Mouse (Mus musculus): ENCODE data around the gene Sgo1. TPM values are rescaled to one million over a fixed set of nuclear protein-coding genes. Genes with fewer than 3 reads are reported as not detected.

The Sgo1 gene
- polyA plus RNA-seq, 1 experiment, result 0.39 TPM

GRCm38 (mm10) chr17:53688321-53688720, 812 bp downstream of the Sgo1 start:
- H3K36me3 ChIP-seq (ENCODE audit: control insufficient read depth, insufficient read depth, low read length), result peaks cover 4% of the 10 kb centered on the region; the same call in 1 of the 2 replicates
- WGBS, result 5% methylated on average over 1 of the region's 1 CpGs
- no peak for TF ChIP-seq POLR2A (IDR thresholded peaks at IDR 0.05; ENCODE audit: low read depth, low read length)
- TF ChIP-seq CTCF (IDR thresholded peaks at IDR 0.05; ENCODE audit: extremely low read depth, insufficient read length, insufficient replicate concordance, low read depth, low read length), result no peak
- no peaks in the 10 kb centered on the region for H3K4me1 ChIP-seq (ENCODE audit: control insufficient read depth, insufficient read depth, insufficient read length, low read length)
- H3K4me3 ChIP-seq (ENCODE audit: low read depth, low read length), result no peak overlapping the region
- H3K27ac ChIP-seq (ENCODE audit: insufficient read depth, low read depth, low read length), result no peak overlapping the region
- H3K27me3 ChIP-seq (ENCODE audit: control insufficient read depth, insufficient read depth, low read length), result no peaks in the 10 kb centered on the region

GRCm38 (mm10) chr17:53678716-53679115, 10.4 kb downstream of the Sgo1 start:
- Histone ChIP-seq H3K4me1 (ENCODE audit: control insufficient read depth, insufficient read depth, insufficient read length, low read length) (no peaks in the 10 kb centered on the region), H3K4me3 (ENCODE audit: low read depth, low read length) (no peak overlapping the region), H3K27me3 (ENCODE audit: control insufficient read depth, insufficient read depth, low read length) (no peaks in the 10 kb centered on the region), H3K36me3 (ENCODE audit: control insufficient read depth, insufficient read depth, low read length) (peaks cover 6% of the 10 kb centered on the region), H3K27ac (ENCODE audit: insufficient read depth, low read depth, low read length) (no peak overlapping the region)
- 79% methylated on average over 8 of the region's 8 CpGs for WGBS
- TF ChIP-seq POLR2A (IDR thresholded peaks at IDR 0.05; ENCODE audit: low read depth, low read length) (no peak), CTCF (IDR thresholded peaks at IDR 0.05; ENCODE audit: extremely low read depth, insufficient read length, insufficient replicate concordance, low read depth, low read length) (no peak)

GRCm38 (mm10) chr17:53670453-53670852, 18.7 kb downstream of the Sgo1 start:
- TF ChIP-seq CTCF (IDR thresholded peaks at IDR 0.05; ENCODE audit: extremely low read depth, insufficient read length, insufficient replicate concordance, low read depth, low read length) (no peak), POLR2A (IDR thresholded peaks at IDR 0.05; ENCODE audit: low read depth, low read length) (no peak)
- no peaks in the 10 kb centered on the region for H3K27me3 ChIP-seq (ENCODE audit: control insufficient read depth, insufficient read depth, low read length)
- H3K36me3 ChIP-seq (ENCODE audit: control insufficient read depth, insufficient read depth, low read length), result peaks cover 41% of the 10 kb centered on the region
- no peaks in the 10 kb centered on the region for H3K4me1 ChIP-seq (ENCODE audit: control insufficient read depth, insufficient read depth, insufficient read length, low read length)
- H3K27ac ChIP-seq (ENCODE audit: insufficient read depth, low read depth, low read length), result no peak overlapping the region
- 91% methylated on average over 8 of the region's 8 CpGs for WGBS
- no peak overlapping the region for H3K4me3 ChIP-seq (ENCODE audit: low read depth, low read length)

GRCm38 (mm10) chr17:53664703-53665382, 24.3 kb downstream of the Sgo1 start:
- peaks cover 43% of the 10 kb centered on the region for H3K36me3 ChIP-seq (ENCODE audit: control insufficient read depth, insufficient read depth, low read length)
- H3K4me3 ChIP-seq (ENCODE audit: low read depth, low read length), result no peak overlapping the region
- WGBS, result 87% methylated on average over 2 of the region's 2 CpGs
- no peak overlapping the region for H3K27ac ChIP-seq (ENCODE audit: insufficient read depth, low read depth, low read length)
- TF ChIP-seq POLR2A (IDR thresholded peaks at IDR 0.05; ENCODE audit: low read depth, low read length), result no peak
- TF ChIP-seq CTCF (IDR thresholded peaks at IDR 0.05; ENCODE audit: extremely low read depth, insufficient read length, insufficient replicate concordance, low read depth, low read length), result no peak
- H3K27me3 ChIP-seq (ENCODE audit: control insufficient read depth, insufficient read depth, low read length), result no peaks in the 10 kb centered on the region
- no peaks in the 10 kb centered on the region for H3K4me1 ChIP-seq (ENCODE audit: control insufficient read depth, insufficient read depth, insufficient read length, low read length)

GRCm38 (mm10) chr17:53664267-53664666, 24.9 kb downstream of the Sgo1 start:
- Histone ChIP-seq H3K27ac (ENCODE audit: insufficient read depth, low read depth, low read length) (no peak overlapping the region), H3K36me3 (ENCODE audit: control insufficient read depth, insufficient read depth, low read length) (peaks cover 44% of the 10 kb centered on the region), H3K27me3 (ENCODE audit: control insufficient read depth, insufficient read depth, low read length) (no peaks in the 10 kb centered on the region), H3K4me1 (ENCODE audit: control insufficient read depth, insufficient read depth, insufficient read length, low read length) (no peaks in the 10 kb centered on the region), H3K4me3 (ENCODE audit: low read depth, low read length) (no peak overlapping the region)
- 82% methylated on average over 3 of the region's 3 CpGs for WGBS
- TF ChIP-seq CTCF (IDR thresholded peaks at IDR 0.05; ENCODE audit: extremely low read depth, insufficient read length, insufficient replicate concordance, low read depth, low read length) (no peak), POLR2A (IDR thresholded peaks at IDR 0.05; ENCODE audit: low read depth, low read length) (no peak)

- TF ChIP-seq CTCF (IDR thresholded peaks at IDR 0.05; ENCODE audit: extremely low read depth, insufficient read length, insufficient replicate concordance, low read depth, low read length), result no peak
- no peak for TF ChIP-seq POLR2A (IDR thresholded peaks at IDR 0.05; ENCODE audit: low read depth, low read length)
- H3K27me3 ChIP-seq (ENCODE audit: control insufficient read depth, insufficient read depth, low read length), result no peaks in the 10 kb centered on the region
- H3K27ac ChIP-seq (ENCODE audit: insufficient read depth, low read depth, low read length), result no peak overlapping the region
- no peaks in the 10 kb centered on the region for H3K4me1 ChIP-seq (ENCODE audit: control insufficient read depth, insufficient read depth, insufficient read length, low read length)
- no peak overlapping the region for H3K4me3 ChIP-seq (ENCODE audit: low read depth, low read length)
- WGBS, result 84% methylated on average over 6 of the region's 6 CpGs
- H3K36me3 ChIP-seq (ENCODE audit: control insufficient read depth, insufficient read depth, low read length), result peaks cover 44% of the 10 kb centered on the region
Measured at GRCm38 (mm10) chr17:53661056-53661840, 27.9 kb downstream of the Sgo1 start.

GRCm38 (mm10) chr17:53659738-53660137, 29.4 kb downstream of the Sgo1 start:
- H3K36me3 ChIP-seq (ENCODE audit: control insufficient read depth, insufficient read depth, low read length), result peaks cover 44% of the 10 kb centered on the region

More at GRCm38 (mm10) chr17:53659738-53660137, 29.4 kb downstream of the Sgo1 start:
- Histone ChIP-seq H3K4me1 (ENCODE audit: control insufficient read depth, insufficient read depth, insufficient read length, low read length) (no peaks in the 10 kb centered on the region), H3K4me3 (ENCODE audit: low read depth, low read length) (no peak overlapping the region), H3K27ac (ENCODE audit: insufficient read depth, low read depth, low read length) (no peak overlapping the region), H3K27me3 (ENCODE audit: control insufficient read depth, insufficient read depth, low read length) (no peaks in the 10 kb centered on the region)
- TF ChIP-seq POLR2A (IDR thresholded peaks at IDR 0.05; ENCODE audit: low read depth, low read length) (no peak), CTCF (IDR thresholded peaks at IDR 0.05; ENCODE audit: extremely low read depth, insufficient read length, insufficient replicate concordance, low read depth, low read length) (no peak)
- WGBS, result 76% methylated on average over 4 of the region's 4 CpGs
